Mouse (Mus musculus) thymus, adult 2 months (tissue): ENCODE data around the gene B4galt1.

Source experiments
- CTCF ChIP-seq: fragments of 200-500 bp; IDR thresholded peaks from 2 replicates; pipeline ENCODE4 v1.5.1; 2012; ENCODE audit warnings: mild to moderate bottlenecking, control low read depth, low read length, moderate library complexity, borderline replicate concordance; ENCODE audit not compliant: control insufficient read depth, poor library complexity, insufficient read depth; ENCODE audit errors: extremely low read depth
- POLR2A ChIP-seq: fragments of 200-500 bp; IDR thresholded peaks from 2 replicates; pipeline ENCODE4 v1.6.1; 2012; ENCODE audit warnings: mild to moderate bottlenecking, low read length, control low read depth, moderate library complexity; ENCODE audit not compliant: control insufficient read depth, poor library complexity, insufficient read depth; ENCODE audit errors: extremely low read depth

GRCm38 (mm10) chr4:40817936-40818335, 35.9 kb downstream of the B4galt1 start:
- TF ChIP-seq CTCF = no peak
- no peak for TF ChIP-seq POLR2A
